Mouse (Mus musculus) lung, embryonic 16.5 days (tissue): Measurements from ENCODE around the gene Myg1. TPM values are rescaled to one million over a fixed set of nuclear protein-coding genes. Genes with fewer than 3 reads are reported as not detected.

ENCODE experiments used
- ATAC-seq: fragments of 200-750 bp; cut with Nextera tagmentation; 2 replicates; pipeline ENCODE4 v1.8.0; 2017; ENCODE audit warnings: low read depth, mild to moderate bottlenecking, moderate library complexity
- H3K27ac ChIP-seq: fragments of 300-500 bp; sonication (generic); 2 replicates; pipeline ENCODE4 v1.5.1; 2014; ENCODE audit warnings: mild to moderate bottlenecking, control low read depth, low read length
- H3K27me3 ChIP-seq: fragments of 300-500 bp; sonication (generic); 2 replicates; pipeline ENCODE4 v1.6.1; 2014; ENCODE audit warnings: low read depth, low read length, mixed read lengths; ENCODE audit not compliant: control insufficient read depth, insufficient read depth
- H3K36me3 ChIP-seq: fragments of 300-500 bp; sonication (generic); 2 replicates; pipeline ENCODE4 v1.6.1; 2014; ENCODE audit warnings: low read length; ENCODE audit not compliant: control insufficient read depth, insufficient read depth
- H3K4me1 ChIP-seq: fragments of 300-500 bp; sonication (generic); replicated peaks from 2 replicates; pipeline ENCODE4 v1.6.1; 2014; ENCODE audit warnings: low read length, mixed read lengths; ENCODE audit not compliant: control insufficient read depth, insufficient read depth
- H3K4me2 ChIP-seq: fragments of 300-500 bp; sonication (generic); 2 replicates; pipeline ENCODE4 v1.6.1; 2014; ENCODE audit warnings: low read depth, low read length, control low read depth
- H3K4me3 ChIP-seq: fragments of 300-500 bp; sonication (generic); 2 replicates; pipeline ENCODE4 v1.5.1; 2014; ENCODE audit warnings: mild to moderate bottlenecking, low read length, control low read depth
- H3K9ac ChIP-seq: fragments of 300-500 bp; sonication (generic); 2 replicates; pipeline ENCODE4 v1.6.1; 2014; ENCODE audit warnings: low read length, control low read depth
- H3K9me3 ChIP-seq: fragments of 300-500 bp; sonication (generic); 2 replicates; pipeline ENCODE4 v1.6.1; 2016; ENCODE audit warnings: low read length; ENCODE audit not compliant: control insufficient read depth
- WGBS: fragments of 180-500 bp; shearing (Covaris S2); extraction: QIAGEN DNeasy Blood & Tissue Kit; methylation state at CpG from one replicate; pipeline ENCODE4 v1.1.7; 2014; 5-methylcytosine and 5-hydroxymethylcytosine counted together
- polyA plus RNA-seq: library from polyadenylated mRNA; unstranded; fragments of >200 nt; fragmentation: Nextera tagmentation; extraction: Ambion mirVana; gene quantifications from 2 replicates; pipeline ENCODE4 v1.2.1, GENCODE M21; 2015

Myg1 gene
- polyA plus RNA-seq, 1 experiment from 2014 or later: 98.3 TPM

GRCm38 (mm10) chr15:102336946-102337345, 5.4 kb downstream of the Myg1 start:
- no peak for ATAC-seq
- Histone ChIP-seq H3K4me2 (no peak overlapping the region), H3K36me3 (peaks cover 36% of the 10 kb centered on the region), H3K9me3 (no peaks in the 10 kb centered on the region), H3K27ac (no peak overlapping the region), H3K9ac (no peak overlapping the region), H3K27me3 (no peaks in the 10 kb centered on the region), H3K4me3 (no peak overlapping the region), H3K4me1 (peaks cover 11% of the 10 kb centered on the region)
- WGBS: 86% methylated on average over 4 of the region's 4 CpGs

- Histone ChIP-seq H3K9me3 (no peaks in the 10 kb centered on the region), H3K27me3 (no peaks in the 10 kb centered on the region), H3K36me3 (peaks cover 32% of the 10 kb centered on the region), H3K9ac (no peak overlapping the region), H3K27ac (no peak overlapping the region), H3K4me3 (no peak overlapping the region), H3K4me1 (no peaks in the 10 kb centered on the region), H3K4me2 (no peak overlapping the region)
- WGBS: 52% methylated on average over 5 of the region's 5 CpGs
- no peak for ATAC-seq
Measured at GRCm38 (mm10) chr15:102339612-102340011, 8.1 kb downstream of the Myg1 start.

GRCm38 (mm10) chr15:102341580-102341979, 10.1 kb downstream of the Myg1 start:
- Histone ChIP-seq H3K9me3 (no peaks in the 10 kb centered on the region), H3K36me3 (peaks cover 35% of the 10 kb centered on the region), H3K4me3 (no peak overlapping the region), H3K9ac (no peak overlapping the region), H3K27ac (no peak overlapping the region), H3K4me1 (no peaks in the 10 kb centered on the region), H3K4me2 (no peak overlapping the region), H3K27me3 (no peaks in the 10 kb centered on the region)
- no peak for ATAC-seq
- WGBS: 10% methylated on average over 1 of the region's 1 CpGs

- Histone ChIP-seq H3K36me3 (peaks cover 29% of the 10 kb centered on the region), H3K9me3 (no peaks in the 10 kb centered on the region), H3K4me3 (no peak overlapping the region), H3K9ac (no peak overlapping the region), H3K27ac (no peak overlapping the region), H3K27me3 (no peaks in the 10 kb centered on the region), H3K4me1 (no peaks in the 10 kb centered on the region; the same call in 1 of the 2 replicates), H3K4me2 (no peak overlapping the region)
- ATAC-seq: no peak
- 94% methylated on average over 3 of the region's 3 CpGs for WGBS
Measured at GRCm38 (mm10) chr15:102344490-102344889, 13.0 kb downstream of the Myg1 start.

- WGBS: 66% methylated on average over 4 of the region's 4 CpGs
Measured at GRCm38 (mm10) chr15:102346444-102346843, 14.9 kb downstream of the Myg1 start.

GRCm38 (mm10) chr15:102350138-102350941, 18.8 kb downstream of the Myg1 start, which contains the start of gene Aaas:
Gene Aaas, minus strand, starts transcription at chr15:102350771.
- Histone ChIP-seq H3K4me1 (peaks cover 12% of the 10 kb centered on the region), H3K9me3 (no peaks in the 10 kb centered on the region), H3K9ac (peak within 1 kb of the TSS; percentile 94), H3K4me3 (peak within 1 kb of the TSS; percentile 77), H3K36me3 (peaks cover 19% of the 10 kb centered on the region), H3K27ac (peak within 1 kb of the TSS; percentile 75), H3K4me2 (peak within 1 kb of the TSS; percentile 82), H3K27me3 (no peaks in the 10 kb centered on the region)
- ATAC-seq: peak; percentile 86
- under 1% methylated on average over 56 of the region's 56 CpGs for WGBS

More at GRCm38 (mm10) chr15:102346444-102346843, 14.9 kb downstream of the Myg1 start:
- Histone ChIP-seq H3K4me1 (peaks cover 9% of the 10 kb centered on the region), H3K9ac (no peak overlapping the region), H3K27me3 (no peaks in the 10 kb centered on the region), H3K36me3 (peaks cover 26% of the 10 kb centered on the region), H3K9me3 (no peaks in the 10 kb centered on the region), H3K4me2 (no peak overlapping the region), H3K27ac (no peak overlapping the region), H3K4me3 (no peak overlapping the region)
- no peak for ATAC-seq

GRCm38 (mm10) chr15:102350942-102351291, 19.4 kb downstream of the Myg1 start:
- peak overlapping the region; percentile 48 for H3K27ac ChIP-seq
- H3K9me3 ChIP-seq: no peaks in the 10 kb centered on the region
- WGBS: 7% methylated on average over 11 of the region's 11 CpGs
- H3K4me2 ChIP-seq: peak overlapping the region; percentile 61
- H3K4me3 ChIP-seq: peak overlapping the region; percentile 77
- H3K4me1 ChIP-seq: peaks cover 12% of the 10 kb centered on the region
- peaks cover 15% of the 10 kb centered on the region for H3K36me3 ChIP-seq
- peak; percentile 39 for ATAC-seq
- no peaks in the 10 kb centered on the region for H3K27me3 ChIP-seq
- peak overlapping the region; percentile 66 for H3K9ac ChIP-seq

GRCm38 (mm10) chr15:102352177-102352576, 20.7 kb downstream of the Myg1 start:
- Histone ChIP-seq H3K9me3 (no peaks in the 10 kb centered on the region), H3K27me3 (no peaks in the 10 kb centered on the region), H3K9ac (no peak overlapping the region), H3K27ac (no peak overlapping the region), H3K36me3 (peaks cover 8% of the 10 kb centered on the region; the same call in 1 of the 2 replicates), H3K4me3 (no peak overlapping the region), H3K4me2 (no peak overlapping the region), H3K4me1 (peaks cover 14% of the 10 kb centered on the region)
- WGBS: 51% methylated on average over 2 of the region's 2 CpGs
- ATAC-seq: no peak

- H3K27ac ChIP-seq: no peak overlapping the region
- H3K4me3 ChIP-seq: no peak overlapping the region
- WGBS: 74% methylated on average over 2 of the region's 2 CpGs
- H3K27me3 ChIP-seq: peaks cover 11% of the 10 kb centered on the region
- no peak for ATAC-seq
- H3K9me3 ChIP-seq: no peaks in the 10 kb centered on the region
- no peak overlapping the region for H3K4me2 ChIP-seq
- H3K9ac ChIP-seq: no peak overlapping the region
- peaks cover under 1% of the 10 kb centered on the region; the same call in 1 of the 2 replicates for H3K36me3 ChIP-seq
- peaks cover 30% of the 10 kb centered on the region for H3K4me1 ChIP-seq
Measured at GRCm38 (mm10) chr15:102353986-102354385, 22.5 kb downstream of the Myg1 start.
